Mouse (Mus musculus) hindbrain, embryonic 14.5 days (tissue): ENCODE results near the gene G6pc2. TPM values are rescaled to one million over a fixed set of nuclear protein-coding genes. Genes with fewer than 3 reads are reported as not detected.

Experiments used
- ATAC-seq: fragments of 200-750 bp; cut with Nextera tagmentation; 2 replicates; pipeline ENCODE4 v1.8.0; 2017; ENCODE audit warnings: moderate number of reproducible peaks, mild to moderate bottlenecking, moderate TSS enrichment, moderate library complexity; ENCODE audit not compliant: low FRiP score
- DNase-seq: peaks from one replicate; pipeline ENCODE4 v3.0.0-alpha.2; 2015; ENCODE audit warnings: low spot score
- H3K27ac ChIP-seq: fragments of 300-500 bp; sonication (generic); 2 replicates; pipeline ENCODE4 v1.5.1; 2014; ENCODE audit warnings: mild to moderate bottlenecking, moderate library complexity
- H3K27me3 ChIP-seq: fragments of 300-500 bp; sonication (generic); 2 replicates; pipeline ENCODE4 v1.6.1; 2014; ENCODE audit warnings: mild to moderate bottlenecking, low read length, mixed read lengths; ENCODE audit not compliant: control insufficient read depth, insufficient read depth
- H3K36me3 ChIP-seq: fragments of 300-500 bp; sonication (generic); replicated peaks from 2 replicates; pipeline ENCODE4 v1.6.1; 2014; ENCODE audit not compliant: control insufficient read depth, insufficient read depth
- H3K4me1 ChIP-seq: fragments of 300-500 bp; sonication (generic); replicated peaks from 2 replicates; pipeline ENCODE4 v1.6.1; 2014; ENCODE audit warnings: antibody characterized with exemption, low read length, mixed read lengths; ENCODE audit not compliant: control insufficient read depth, insufficient read depth
- H3K4me2 ChIP-seq: fragments of 300-500 bp; sonication (generic); replicated peaks from 2 replicates; pipeline ENCODE4 v1.6.1; 2014; ENCODE audit warnings: mild to moderate bottlenecking, moderate library complexity
- H3K4me3 ChIP-seq: fragments of 300-500 bp; sonication (generic); replicated peaks from 2 replicates; pipeline ENCODE4 v1.5.1; 2014; ENCODE audit warnings: mild to moderate bottlenecking, low read length
- H3K9ac ChIP-seq: fragments of 300-500 bp; sonication (generic); 2 replicates; pipeline ENCODE4 v1.6.1; 2014
- H3K9me3 ChIP-seq: fragments of 300-500 bp; sonication (generic); 2 replicates; pipeline ENCODE4 v1.6.1; 2016; ENCODE audit warnings: low read length; ENCODE audit not compliant: control insufficient read depth
- WGBS: fragments of 180-500 bp; shearing (Covaris S2); extraction: QIAGEN DNeasy Blood & Tissue Kit; methylation state at CpG from one replicate; pipeline ENCODE4 v1.1.7; 2014; 5-methylcytosine and 5-hydroxymethylcytosine counted together
- polyA plus RNA-seq: library from polyadenylated mRNA; unstranded; fragments of >200 nt; fragmentation: Nextera tagmentation; extraction: Ambion mirVana; gene quantifications from 2 replicates; pipeline ENCODE4 v1.2.1, GENCODE M21; 2014

The G6pc2 gene
- polyA plus RNA-seq, 1 experiment from 2014 or later: 0.21 TPM

DNA sequence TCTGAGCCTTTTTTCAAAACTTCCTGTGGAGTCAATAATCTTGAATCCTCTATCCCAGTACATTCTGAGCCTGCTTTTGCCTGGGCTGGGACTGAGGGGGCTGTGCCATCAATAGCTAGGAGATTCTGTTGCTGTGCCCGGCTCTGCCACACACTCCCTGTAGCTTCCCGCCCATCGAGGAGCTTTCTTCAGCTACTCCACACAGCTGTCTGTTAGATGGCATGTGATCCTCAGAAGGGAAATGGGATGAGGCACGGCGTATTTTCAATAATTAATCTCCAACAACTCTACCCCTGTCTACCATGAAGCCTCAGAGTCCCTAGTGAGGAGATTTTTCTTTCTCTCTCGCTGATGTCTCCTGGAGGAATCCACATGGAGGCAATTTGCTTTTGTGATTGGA is 17.8 kb downstream of the G6pc2 start:
- no peaks in the 10 kb centered on the region for H3K9me3 ChIP-seq
- ATAC-seq: peak; percentile 55; the same call in 1 of the 2 replicates
- H3K27ac ChIP-seq: peak overlapping the region; percentile 16; the same call in 1 of the 2 replicates
- no peaks in the 10 kb centered on the region for H3K36me3 ChIP-seq
- H3K4me1 ChIP-seq: 0 out of 2 replicates have a peak, but pooled peaks cover 3% of the 10 kb centered on the region
- H3K9ac ChIP-seq: no peak overlapping the region
- no peak overlapping the region for H3K4me3 ChIP-seq
- H3K27me3 ChIP-seq: no peaks in the 10 kb centered on the region
- no peak for DNase-seq
- no peak overlapping the region for H3K4me2 ChIP-seq
- WGBS: 53% methylated on average over 6 of the region's 6 CpGs

DNA sequence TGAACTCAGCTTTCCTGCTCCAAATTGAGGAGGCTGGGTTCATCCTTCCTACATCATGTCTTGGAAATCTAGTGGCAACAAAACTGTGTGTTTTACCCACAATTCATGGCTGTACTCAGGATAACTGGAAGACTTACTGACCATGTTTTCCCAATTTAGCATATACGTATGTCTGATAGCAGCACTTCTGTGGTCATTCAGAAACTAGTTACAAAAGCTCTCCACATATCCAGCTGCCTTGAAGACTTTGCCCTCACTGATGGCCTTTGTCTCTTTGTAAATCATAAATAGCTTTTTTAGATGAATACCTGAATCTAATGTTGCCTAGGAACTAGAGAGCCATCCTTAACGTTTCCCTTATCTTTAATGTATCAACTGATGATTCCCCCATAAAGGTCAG is 19.3 kb downstream of the G6pc2 start:
- 90% methylated on average over 2 of the region's 2 CpGs for WGBS
- H3K9me3 ChIP-seq: no peaks in the 10 kb centered on the region
- no peak for ATAC-seq
- no peak overlapping the region for H3K9ac ChIP-seq
- H3K27ac ChIP-seq: no peak overlapping the region
- no peak for DNase-seq
- no peak overlapping the region for H3K4me3 ChIP-seq
- H3K27me3 ChIP-seq: no peaks in the 10 kb centered on the region
- H3K4me1 ChIP-seq: peaks cover 6% of the 10 kb centered on the region; the same call in 1 of the 2 replicates
- H3K4me2 ChIP-seq: no peak overlapping the region
- no peaks in the 10 kb centered on the region for H3K36me3 ChIP-seq

DNA sequence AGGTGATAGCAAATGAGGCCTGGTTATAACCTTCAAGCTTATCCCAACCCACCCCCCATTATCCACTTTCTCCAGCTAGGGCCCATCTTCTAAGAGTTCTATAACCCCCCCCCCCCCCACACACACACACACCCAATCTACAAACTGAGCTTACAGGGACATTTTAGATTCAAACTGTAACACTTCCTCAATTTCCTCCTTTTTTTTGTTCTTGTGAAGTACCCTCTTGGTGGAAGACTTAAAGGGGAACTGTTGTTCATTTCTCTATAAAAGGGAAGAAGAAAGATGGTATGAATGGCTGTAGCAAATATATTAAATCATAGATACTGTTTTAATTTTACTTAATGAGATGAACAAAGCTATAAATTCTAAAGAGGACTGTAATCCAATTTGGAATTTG is 21.2 kb downstream of the G6pc2 start:
- Histone ChIP-seq H3K27me3 (no peaks in the 10 kb centered on the region), H3K27ac (no peak overlapping the region), H3K4me1 (peaks cover 9% of the 10 kb centered on the region; the same call in 1 of the 2 replicates), H3K9ac (no peak overlapping the region), H3K36me3 (no peaks in the 10 kb centered on the region), H3K4me3 (no peak overlapping the region), H3K4me2 (no peak overlapping the region), H3K9me3 (no peaks in the 10 kb centered on the region)
- DNase-seq (no peak), ATAC-seq (no peak)

DNA sequence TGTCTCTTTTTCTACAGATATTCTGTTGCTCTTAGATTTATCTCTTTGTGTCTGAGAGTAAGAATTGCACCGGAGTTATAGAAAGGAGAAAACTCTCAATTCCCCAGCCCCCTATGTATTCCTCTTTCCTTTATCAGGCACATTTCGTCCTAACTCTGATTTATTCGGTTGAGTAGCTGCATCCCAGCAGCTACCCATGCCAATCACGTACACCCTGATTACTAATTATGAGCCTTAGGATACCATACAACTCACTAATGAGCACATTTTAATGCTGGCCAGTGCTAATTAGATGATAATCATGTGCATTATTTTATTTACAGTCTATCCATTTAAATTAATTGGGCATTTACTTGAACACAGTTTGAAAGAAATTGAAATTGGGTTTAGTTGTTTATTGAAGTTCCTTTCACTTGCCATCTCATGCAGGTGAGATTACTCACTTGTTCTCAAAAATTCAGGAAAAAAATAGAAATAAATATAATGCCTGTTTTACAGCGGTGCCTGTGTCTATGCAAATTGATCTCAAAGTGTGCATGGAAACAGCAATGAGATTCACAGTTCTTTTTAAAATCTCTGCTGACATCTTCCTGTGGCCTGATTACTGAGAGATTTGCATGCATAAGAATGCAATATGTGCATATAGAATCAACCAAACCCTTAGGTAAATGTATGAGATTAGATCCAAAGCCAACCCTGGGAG is 24.3 kb downstream of the G6pc2 start:
- no peaks in the 10 kb centered on the region for H3K27me3 ChIP-seq
- H3K4me2 ChIP-seq: no peak overlapping the region
- ATAC-seq: no peak; the same call in 1 of the 2 replicates
- peaks cover 6% of the 10 kb centered on the region; the same call in 1 of the 2 replicates for H3K4me1 ChIP-seq
- 42% methylated on average over 5 of the region's 5 CpGs for WGBS
- no peaks in the 10 kb centered on the region for H3K9me3 ChIP-seq
- no peak overlapping the region for H3K4me3 ChIP-seq
- no peak overlapping the region for H3K9ac ChIP-seq
- no peak overlapping the region for H3K27ac ChIP-seq
- no peak for DNase-seq
- no peaks in the 10 kb centered on the region for H3K36me3 ChIP-seq

DNA sequence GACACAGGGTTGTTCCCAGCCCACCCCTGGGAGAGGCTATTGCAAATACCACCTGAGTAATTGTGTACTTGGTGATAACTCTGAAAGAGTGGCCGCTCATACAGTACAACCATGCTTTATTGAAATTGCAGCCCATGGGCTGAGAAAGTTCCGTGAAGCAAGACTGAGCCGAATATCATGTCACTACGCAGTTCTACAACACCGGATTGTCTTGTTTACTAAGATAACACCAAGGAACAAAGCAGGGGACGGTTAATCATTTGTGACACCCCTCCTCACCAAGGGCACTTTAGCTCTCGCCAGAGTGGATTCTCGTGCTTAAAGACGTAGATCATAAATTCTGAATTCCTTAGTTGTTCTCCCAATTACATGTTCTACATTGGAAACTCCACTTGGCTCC is 28.4 kb downstream of the G6pc2 start:
- Histone ChIP-seq H3K4me3 (no peak overlapping the region), H3K27me3 (no peaks in the 10 kb centered on the region), H3K4me1 (peaks cover 6% of the 10 kb centered on the region; the same call in 1 of the 2 replicates), H3K36me3 (no peaks in the 10 kb centered on the region), H3K4me2 (no peak overlapping the region), H3K9ac (no peak overlapping the region), H3K27ac (no peak overlapping the region), H3K9me3 (no peaks in the 10 kb centered on the region)
- ATAC-seq (no peak), DNase-seq (no peak)
- 76% methylated on average over 9 of the region's 9 CpGs for WGBS

DNA sequence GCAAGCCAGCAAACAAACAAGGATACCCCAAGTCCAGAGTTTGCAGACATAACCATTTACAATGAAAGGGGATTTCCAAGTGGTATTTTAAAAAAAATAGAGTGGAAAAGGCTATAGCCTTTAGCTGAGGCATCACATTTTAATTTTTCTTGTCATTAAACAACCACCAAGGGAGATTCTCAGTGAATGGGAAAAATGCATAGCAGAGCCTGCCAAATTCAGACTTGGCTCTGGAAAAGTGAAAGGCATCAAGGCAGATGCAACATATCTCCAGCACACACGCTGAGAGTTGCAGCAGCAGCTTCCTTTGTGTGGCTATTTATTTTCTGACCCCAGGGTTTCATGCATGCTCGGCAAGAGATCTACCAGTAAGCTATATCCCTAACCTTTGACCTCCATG is 34.1 kb downstream of the G6pc2 start:
- no peak overlapping the region for H3K27ac ChIP-seq
- H3K4me2 ChIP-seq: no peak overlapping the region
- peaks cover 7% of the 10 kb centered on the region; the same call in 1 of the 2 replicates for H3K4me1 ChIP-seq
- no peaks in the 10 kb centered on the region for H3K27me3 ChIP-seq
- ATAC-seq (no peak), DNase-seq (peak; percentile 49)
- no peak overlapping the region for H3K9ac ChIP-seq
- H3K4me3 ChIP-seq: no peak overlapping the region
- H3K9me3 ChIP-seq: no peaks in the 10 kb centered on the region
- WGBS: 21% methylated on average over 2 of the region's 2 CpGs
- H3K36me3 ChIP-seq: no peaks in the 10 kb centered on the region

DNA sequence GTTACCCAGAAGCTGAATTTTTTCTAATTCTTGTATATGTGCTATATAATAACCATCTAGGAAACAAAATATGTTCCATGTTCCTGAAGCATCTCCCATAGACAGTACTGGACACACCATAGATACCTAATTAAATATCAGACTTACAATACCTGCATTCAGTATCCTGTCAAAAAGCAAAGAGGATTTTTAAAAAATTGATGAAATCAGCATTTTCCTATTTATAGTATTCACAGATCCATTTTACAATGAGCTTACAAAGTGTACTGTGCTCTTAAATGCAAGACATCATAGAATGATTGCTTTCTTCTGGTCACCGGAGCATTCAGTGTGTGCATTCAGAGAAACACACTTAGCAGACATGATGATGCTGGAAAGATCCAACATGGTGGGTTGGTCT is 36.2 kb downstream of the G6pc2 start:
- Histone ChIP-seq H3K27me3 (no peaks in the 10 kb centered on the region), H3K27ac (no peak overlapping the region), H3K4me3 (no peak overlapping the region), H3K9me3 (no peaks in the 10 kb centered on the region), H3K4me2 (no peak overlapping the region), H3K36me3 (no peaks in the 10 kb centered on the region), H3K9ac (no peak overlapping the region), H3K4me1 (peaks cover 7% of the 10 kb centered on the region; the same call in 1 of the 2 replicates)
- no peak for DNase-seq
- 82% methylated on average over 1 of the region's 1 CpGs for WGBS
- ATAC-seq: no peak

DNA sequence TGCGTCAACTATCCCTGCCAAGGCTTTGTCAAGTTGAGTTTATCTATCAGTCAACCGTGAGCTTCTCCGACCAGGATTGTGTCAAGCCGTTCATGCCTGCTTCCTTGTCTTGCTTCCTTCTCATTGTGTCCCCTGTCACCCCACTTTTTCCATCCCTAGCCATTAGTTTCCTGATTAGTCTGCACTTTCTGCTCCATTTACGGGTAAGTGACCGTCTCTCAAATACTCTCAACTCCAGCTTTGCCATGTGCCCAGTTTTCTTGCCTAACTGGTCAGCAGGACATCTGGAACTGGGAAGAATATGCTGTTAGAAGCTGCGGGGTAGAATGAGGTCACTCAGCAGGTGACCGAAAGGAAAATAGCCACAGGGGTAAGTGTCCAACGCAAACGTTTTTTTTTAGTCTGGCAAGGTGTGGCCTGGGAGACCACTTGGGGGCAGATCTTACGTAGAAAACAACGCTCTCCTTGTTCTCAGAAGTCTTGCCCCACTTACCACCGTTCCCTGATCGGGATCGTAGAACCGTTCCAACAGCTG is 37.4 kb downstream of the G6pc2 start:
- 62% methylated on average over 16 of the region's 16 CpGs for WGBS
- Histone ChIP-seq H3K4me1 (peaks cover 7% of the 10 kb centered on the region; the same call in 1 of the 2 replicates), H3K4me3 (no peak overlapping the region), H3K27me3 (no peaks in the 10 kb centered on the region), H3K9me3 (no peaks in the 10 kb centered on the region), H3K9ac (no peak overlapping the region), H3K36me3 (no peaks in the 10 kb centered on the region), H3K4me2 (no peak overlapping the region), H3K27ac (no peak overlapping the region)
- ATAC-seq: no peak
- no peak for DNase-seq

DNA sequence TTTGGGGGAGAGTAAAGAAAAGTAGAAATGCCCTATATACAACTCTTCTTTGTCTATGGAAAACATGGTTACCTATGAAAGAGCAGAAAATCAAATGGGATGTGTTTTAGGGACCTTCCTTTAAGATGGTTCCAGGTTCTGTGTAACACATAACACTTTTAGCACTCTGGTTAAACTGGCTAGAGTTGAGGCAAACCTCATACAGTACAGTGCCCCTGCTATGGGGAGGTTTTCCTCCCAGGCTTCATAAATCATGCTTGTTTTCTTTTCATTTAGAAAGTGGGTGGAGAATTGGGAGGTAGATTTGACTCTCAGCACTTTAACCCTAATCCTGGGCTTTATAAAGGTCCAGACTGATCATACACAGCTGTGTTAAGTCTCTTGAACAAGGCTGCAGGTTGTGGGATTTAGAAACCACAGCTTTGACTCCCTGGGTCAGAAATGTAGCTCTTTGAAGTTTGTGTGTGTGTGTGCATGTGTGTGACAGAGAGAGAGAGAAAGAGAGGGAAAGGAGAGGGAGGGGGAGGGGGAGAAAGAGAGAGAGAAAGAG is 53.3 kb downstream of the G6pc2 start:
- Histone ChIP-seq H3K36me3 (no peaks in the 10 kb centered on the region), H3K9me3 (no peaks in the 10 kb centered on the region), H3K4me3 (no peak overlapping the region), H3K9ac (no peak overlapping the region), H3K27ac (no peak overlapping the region), H3K4me1 (no peaks in the 10 kb centered on the region), H3K4me2 (no peak overlapping the region), H3K27me3 (no peaks in the 10 kb centered on the region)
- DNase-seq: no peak
- no peak for ATAC-seq
